Mouse (Mus musculus): ENCODE results near the gene Aldh1b1.
A peak's percentile ranks its signal among the peaks of the same experiment; 100 is the strongest.

Aldh1b1 gene

GRCm38 (mm10) chr4:45829907-45830759, 31.3 kb downstream of the Aldh1b1 start:
- DNase-seq = no peak

GRCm38 (mm10) chr4:45831996-45832395, 33.2 kb downstream of the Aldh1b1 start:
- DNase-seq = no peak

GRCm38 (mm10) chr4:45833461-45833860, 34.6 kb downstream of the Aldh1b1 start:
- no peak for DNase-seq

GRCm38 (mm10) chr4:45844355-45844754, 45.5 kb downstream of the Aldh1b1 start:
- peak; percentile 18 for DNase-seq

DNA sequence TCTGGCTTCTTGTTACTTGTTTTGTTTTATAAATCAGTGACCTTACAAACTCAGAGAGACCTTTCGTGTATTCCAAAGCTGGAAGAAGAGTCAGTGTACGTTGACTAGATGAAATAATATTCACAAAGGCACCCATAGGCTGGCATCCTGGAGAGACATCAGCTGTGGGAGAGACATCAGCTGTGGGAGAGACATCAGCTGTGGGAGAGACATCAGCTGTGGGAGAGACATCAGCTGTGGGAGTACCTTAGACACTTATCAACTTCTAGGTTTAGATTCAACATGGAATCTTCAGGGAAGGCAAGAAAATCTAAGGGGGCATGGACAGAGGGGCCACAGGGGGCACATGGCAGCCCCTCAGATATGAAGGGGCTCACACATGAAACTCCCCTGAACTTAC, 47.4 kb downstream of the Aldh1b1 start:
- DNase-seq = no peak

DNA sequence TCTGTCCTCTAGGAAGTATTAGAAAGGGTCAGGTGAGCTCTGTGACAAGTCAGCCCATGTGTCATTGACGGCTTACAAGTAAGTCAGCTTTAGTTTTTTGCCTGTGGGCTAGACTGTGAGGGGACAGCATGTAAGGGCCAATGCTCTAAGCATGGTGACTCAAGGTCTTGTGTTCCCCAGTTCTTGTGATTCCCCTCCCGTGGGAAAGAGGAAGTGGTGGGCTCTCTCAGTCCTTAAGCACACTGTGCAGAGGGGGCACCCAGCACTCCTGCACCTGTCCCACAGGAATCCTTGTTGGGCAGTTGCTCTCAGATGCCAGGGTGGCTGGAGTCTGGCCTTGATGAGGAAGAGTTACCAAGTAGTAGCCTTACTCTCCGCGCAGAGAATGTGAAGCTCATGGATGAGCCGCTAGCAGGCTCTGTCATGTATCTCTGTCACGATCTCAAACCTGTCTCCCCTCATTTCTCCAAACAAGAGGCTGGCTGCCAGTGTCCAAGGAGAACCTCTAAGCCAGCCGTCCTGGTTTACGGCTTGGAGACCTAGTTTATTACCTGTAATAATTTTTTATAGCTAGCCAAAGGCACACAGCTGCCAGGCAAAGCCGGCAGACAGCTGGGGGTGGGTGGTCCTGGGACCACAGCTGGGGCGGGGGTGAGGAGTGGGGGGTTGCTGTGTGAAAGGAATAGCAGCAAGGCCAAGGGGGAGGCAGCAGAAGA, 49.4 kb downstream of the Aldh1b1 start, which contains the start of gene Stra6l:
Gene Stra6l, plus strand, starts transcription at position 556 of the 716 bp plus-strand sequence.
- DNase-seq = no peak

- DNase-seq = peak; percentile 40
Measured at GRCm38 (mm10) chr4:45848825-45849156, 50.0 kb downstream of the Aldh1b1 start.

GRCm38 (mm10) chr4:45849419-45849818, 50.6 kb downstream of the Aldh1b1 start:
- no peak for DNase-seq

DNA sequence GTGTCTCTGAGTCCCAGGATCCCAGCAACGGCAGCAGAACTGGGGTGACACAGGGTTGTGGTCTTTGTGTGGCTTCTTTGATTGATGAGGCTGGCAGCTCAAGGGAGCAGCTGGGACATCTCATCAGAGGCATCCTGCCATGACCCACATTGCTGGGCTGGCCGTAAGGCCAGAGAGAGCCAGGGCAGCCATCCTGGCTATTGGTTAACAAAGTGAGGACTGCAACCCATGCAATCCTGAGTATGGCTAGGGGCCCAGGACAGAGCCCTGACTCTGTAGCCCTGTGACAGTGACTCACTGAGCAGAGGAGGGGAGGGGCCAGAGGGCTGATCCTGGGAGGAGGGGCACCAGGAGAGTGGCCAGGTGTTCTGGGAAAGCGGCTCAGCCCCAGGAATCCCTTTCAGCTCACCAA, 52.8 kb downstream of the Aldh1b1 start:
- peak; percentile 89 for DNase-seq

DNA sequence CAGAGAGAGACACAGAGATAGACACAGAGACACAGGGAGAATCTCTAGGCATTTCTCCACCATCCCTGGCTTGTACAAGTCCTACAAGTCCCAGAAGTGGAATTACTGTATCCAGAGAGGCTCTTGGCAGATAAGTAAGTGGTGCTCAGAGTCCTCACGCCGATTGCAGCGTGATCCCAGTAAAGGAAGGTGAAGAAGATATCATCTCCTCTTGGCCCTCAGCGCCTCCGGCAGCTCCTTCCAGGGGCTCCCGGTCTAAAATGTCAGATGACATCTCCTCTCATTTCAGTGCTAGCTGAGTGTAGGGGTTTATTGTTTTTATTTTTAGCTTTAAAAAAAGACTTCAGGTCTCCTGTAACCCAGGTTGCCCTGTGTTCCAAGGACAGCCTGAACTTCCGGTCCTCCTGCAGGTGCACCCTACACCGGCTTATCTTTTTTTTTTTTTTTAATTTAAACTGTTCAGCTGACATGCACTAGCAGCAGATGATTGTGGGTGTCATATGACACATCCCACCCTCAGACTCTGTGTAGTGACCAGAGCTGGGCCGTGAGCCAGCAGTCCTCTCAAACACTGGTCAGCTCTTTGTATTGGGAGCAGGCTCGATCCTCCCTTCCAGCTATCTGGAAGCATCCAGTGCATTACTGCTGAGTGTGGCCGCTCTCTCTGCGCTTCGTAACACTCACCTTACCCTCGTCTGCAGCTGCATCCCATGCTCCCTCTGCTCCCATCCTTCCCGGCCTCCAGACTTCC, 54.8 kb downstream of the Aldh1b1 start:
- DNase-seq = no peak
